Mouse (Mus musculus): Measurements from ENCODE around the gene Cacna1c. TPM values are rescaled to one million over a fixed set of nuclear protein-coding genes. Genes with fewer than 3 reads are reported as not detected.

Cacna1c gene
- total RNA-seq, 2 experiments from 2014 or later: 3.6 to 4.9 TPM

GRCm38 (mm10) chr6:118848640-118849039, 347.6 kb downstream of the Cacna1c start:
- intact Hi-C loops (cut with DNase I; ENCODE audit: low total_unique reads): no loop called here
- no peak for DNase-seq

- intact Hi-C loops (cut with DNase I; ENCODE audit: low total_unique reads): no loop called here
- DNase-seq: no peak
Measured at GRCm38 (mm10) chr6:118847751-118848150, 348.5 kb downstream of the Cacna1c start.

- no peak for DNase-seq
- intact Hi-C loops (cut with DNase I; ENCODE audit: low total_unique reads): no loop called here
Measured at GRCm38 (mm10) chr6:118845829-118846228, 350.4 kb downstream of the Cacna1c start.

GRCm38 (mm10) chr6:118845180-118845579, 351.0 kb downstream of the Cacna1c start:
- intact Hi-C loops (cut with DNase I; ENCODE audit: low total_unique reads): no loop called here
- no peak for DNase-seq

- DNase-seq: no peak
- intact Hi-C loops (cut with DNase I; ENCODE audit: low total_unique reads): no loop called here
Measured at GRCm38 (mm10) chr6:118843566-118843965, 352.7 kb downstream of the Cacna1c start.

- no peak for DNase-seq
- intact Hi-C loops (cut with DNase I; ENCODE audit: low total_unique reads): no loop called here
Measured at GRCm38 (mm10) chr6:118841892-118842291, 354.3 kb downstream of the Cacna1c start.

- no peak for DNase-seq
Measured at GRCm38 (mm10) chr6:118838919-118839915, 357.0 kb downstream of the Cacna1c start.

GRCm38 (mm10) chr6:118836693-118837092, 359.5 kb downstream of the Cacna1c start:
- no peak for DNase-seq
- intact Hi-C loops (cut with DNase I; ENCODE audit: low total_unique reads): no loop called here

More at GRCm38 (mm10) chr6:118838919-118839915, 357.0 kb downstream of the Cacna1c start:
- intact Hi-C loops (cut with DNase I; ENCODE audit: low total_unique reads): no loop called here

- intact Hi-C loops (cut with DNase I; ENCODE audit: low total_unique reads): no loop called here
Measured at GRCm38 (mm10) chr6:118834046-118834445, 362.2 kb downstream of the Cacna1c start.

GRCm38 (mm10) chr6:118833049-118833448, 363.2 kb downstream of the Cacna1c start:
- intact Hi-C loops (cut with DNase I; ENCODE audit: low total_unique reads): no loop called here
- DNase-seq: no peak

More at GRCm38 (mm10) chr6:118834046-118834445, 362.2 kb downstream of the Cacna1c start:
- no peak for DNase-seq

GRCm38 (mm10) chr6:118832616-118833015, 363.6 kb downstream of the Cacna1c start:
- no peak for DNase-seq
- intact Hi-C loops (cut with DNase I; ENCODE audit: low total_unique reads): no loop called here

GRCm38 (mm10) chr6:118830851-118831250, 365.4 kb downstream of the Cacna1c start:
- no peak for DNase-seq
- intact Hi-C loops (cut with DNase I; ENCODE audit: low total_unique reads): no loop called here

GRCm38 (mm10) chr6:118828187-118828586, 368.0 kb downstream of the Cacna1c start:
- DNase-seq: no peak
- intact Hi-C loops (cut with DNase I; ENCODE audit: low total_unique reads): no loop called here

GRCm38 (mm10) chr6:118827560-118827959, 368.7 kb downstream of the Cacna1c start:
- intact Hi-C loops (cut with DNase I; ENCODE audit: low total_unique reads): no loop called here
- DNase-seq: no peak

GRCm38 (mm10) chr6:118825400-118825871, 370.8 kb downstream of the Cacna1c start:
- intact Hi-C loops (cut with DNase I; ENCODE audit: low total_unique reads): no loop called here
- DNase-seq: no peak

- DNase-seq: peak; percentile 29
- intact Hi-C loops (cut with DNase I; ENCODE audit: low total_unique reads): no loop called here
Measured at GRCm38 (mm10) chr6:118821536-118821935, 374.7 kb downstream of the Cacna1c start.

- no peak for DNase-seq
- intact Hi-C loops (cut with DNase I; ENCODE audit: low total_unique reads): no loop called here
Measured at GRCm38 (mm10) chr6:118819657-118820056, 376.6 kb downstream of the Cacna1c start.

- intact Hi-C loops (cut with DNase I; ENCODE audit: low total_unique reads): no loop called here
- DNase-seq: no peak
Measured at GRCm38 (mm10) chr6:118817928-118818503, 378.2 kb downstream of the Cacna1c start.

GRCm38 (mm10) chr6:118816253-118816652, 380.0 kb downstream of the Cacna1c start:
- intact Hi-C loops (cut with DNase I; ENCODE audit: low total_unique reads): no loop called here
- DNase-seq: no peak

GRCm38 (mm10) chr6:118812556-118812955, 383.7 kb downstream of the Cacna1c start:
- DNase-seq: no peak
- intact Hi-C loops (cut with DNase I; ENCODE audit: low total_unique reads): no loop called here

All from gastrocnemius, postnatal 14 days (tissue).